Mouse (Mus musculus): ENCODE measurements around the gene Ano1. TPM values are rescaled to one million over a fixed set of nuclear protein-coding genes. Genes with fewer than 3 reads are reported as not detected.

The Ano1 gene
- total and polyA plus RNA-seq, 2 experiments from 2014 or later: 4.6 to 8.2 TPM

DNA sequence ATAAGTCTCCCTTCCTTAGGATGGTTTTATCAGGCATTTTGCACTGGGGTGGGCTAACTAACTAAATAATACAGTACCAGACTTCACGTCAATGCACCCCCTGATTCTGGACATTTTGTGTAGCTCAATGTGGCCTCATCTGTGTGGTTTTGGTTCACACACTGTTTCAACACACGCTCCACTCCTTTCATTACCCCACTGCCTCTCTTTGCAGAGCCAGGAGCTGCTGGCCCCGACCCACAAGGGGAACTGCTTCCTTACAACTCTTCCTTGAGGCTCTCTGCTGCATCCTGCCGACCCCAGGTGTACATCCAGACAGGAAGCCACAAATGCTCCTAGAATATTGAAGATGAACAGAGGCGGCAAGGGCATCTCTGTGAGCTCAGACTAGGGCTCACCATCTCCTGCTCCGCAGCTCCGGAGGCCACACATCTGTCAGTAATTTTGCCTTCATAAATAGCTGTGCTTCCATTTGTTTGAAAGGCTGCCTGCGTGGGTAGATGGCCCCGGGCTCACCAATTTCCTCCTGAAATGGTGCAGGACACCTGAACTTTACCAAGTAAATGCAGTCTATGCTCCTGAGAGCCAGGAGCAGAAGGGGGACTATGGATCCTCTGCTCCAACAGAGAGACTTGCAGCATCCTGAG, 17.8 kb upstream of the Ano1 start:
- Histone ChIP-seq H3K9me3 (ENCODE audit: low read length) (no peaks in the 10 kb centered on the region), H3K9ac (no peak overlapping the region), H3K4me2 (ENCODE audit: low read depth) (no peak overlapping the region), H3K4me3 (ENCODE audit: low read depth, low read length) (no peak overlapping the region), H3K36me3 (ENCODE audit: insufficient read depth) (no peaks in the 10 kb centered on the region), H3K4me1 (ENCODE audit: insufficient read depth) (no peaks in the 10 kb centered on the region), H3K27me3 (ENCODE audit: insufficient read depth, low read length) (no peaks in the 10 kb centered on the region), H3K27ac (ENCODE audit: low read depth, low read length) (no peak overlapping the region)
- WGBS: 78% methylated on average over 9 of the region's 9 CpGs
- no peak for DNase-seq
- TF ChIP-seq CTCF (IDR thresholded peaks at IDR 0.05; ENCODE audit: low read depth): no peak
- no peak for ATAC-seq

- no peaks in the 10 kb centered on the region for H3K4me1 ChIP-seq (ENCODE audit: insufficient read depth)
- H3K4me3 ChIP-seq (ENCODE audit: low read depth, low read length): no peak overlapping the region
- H3K4me2 ChIP-seq (ENCODE audit: low read depth): no peak overlapping the region
- no peak for DNase-seq
- H3K9ac ChIP-seq: no peak overlapping the region
- ATAC-seq: no peak
- no peaks in the 10 kb centered on the region for H3K27me3 ChIP-seq (ENCODE audit: insufficient read depth, low read length)
- H3K36me3 ChIP-seq (ENCODE audit: insufficient read depth): no peaks in the 10 kb centered on the region
- WGBS: 98% methylated on average over 1 of the region's 1 CpGs
- no peaks in the 10 kb centered on the region for H3K9me3 ChIP-seq (ENCODE audit: low read length)
- TF ChIP-seq CTCF (IDR thresholded peaks at IDR 0.05; ENCODE audit: low read depth): no peak
- H3K27ac ChIP-seq (ENCODE audit: low read depth, low read length): no peak overlapping the region
Observed at GRCm38 (mm10) chr7:144768845-144769244, 17.1 kb upstream of the Ano1 start.

DNA sequence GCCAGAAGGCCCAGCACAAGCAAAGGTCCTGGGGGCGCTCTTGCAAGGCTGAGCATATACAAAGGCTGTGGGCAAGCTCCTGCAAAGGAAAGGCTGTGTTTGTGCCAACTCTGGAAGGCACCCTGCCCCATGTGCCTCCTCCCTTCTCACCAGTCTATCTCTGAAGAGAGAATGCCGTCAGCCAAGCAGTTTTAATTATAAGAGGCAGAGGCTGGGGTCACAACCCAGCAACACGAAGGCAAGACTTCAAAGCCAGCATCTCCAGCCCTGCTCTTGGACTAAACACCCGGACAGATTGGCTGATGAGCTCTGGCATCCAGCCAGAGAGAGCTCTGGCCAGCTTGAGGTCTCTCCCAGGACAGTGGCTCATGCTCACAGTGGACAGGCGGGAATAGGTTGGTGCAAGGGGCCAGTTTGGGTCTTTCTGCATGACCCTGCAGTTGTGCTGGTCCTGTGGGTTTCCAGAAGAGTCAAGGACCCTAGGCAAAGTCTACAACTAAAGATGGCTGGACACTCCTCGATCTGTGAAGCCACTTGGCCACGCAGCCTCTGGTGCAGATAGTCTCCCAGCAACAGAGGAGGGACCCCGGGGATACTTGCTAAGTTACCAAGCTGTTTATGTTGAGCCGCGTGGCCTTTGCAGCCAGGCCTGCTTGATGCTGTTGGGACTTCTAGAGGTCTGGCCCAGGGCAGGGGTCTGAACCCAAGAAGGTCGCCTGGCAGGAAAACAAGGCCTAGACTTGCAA, 12.9 kb upstream of the Ano1 start:
- ATAC-seq: no peak
- H3K36me3 ChIP-seq (ENCODE audit: insufficient read depth): no peaks in the 10 kb centered on the region
- 63% methylated on average over 11 of the region's 11 CpGs for whole genome bisulfite sequencing

DNA sequence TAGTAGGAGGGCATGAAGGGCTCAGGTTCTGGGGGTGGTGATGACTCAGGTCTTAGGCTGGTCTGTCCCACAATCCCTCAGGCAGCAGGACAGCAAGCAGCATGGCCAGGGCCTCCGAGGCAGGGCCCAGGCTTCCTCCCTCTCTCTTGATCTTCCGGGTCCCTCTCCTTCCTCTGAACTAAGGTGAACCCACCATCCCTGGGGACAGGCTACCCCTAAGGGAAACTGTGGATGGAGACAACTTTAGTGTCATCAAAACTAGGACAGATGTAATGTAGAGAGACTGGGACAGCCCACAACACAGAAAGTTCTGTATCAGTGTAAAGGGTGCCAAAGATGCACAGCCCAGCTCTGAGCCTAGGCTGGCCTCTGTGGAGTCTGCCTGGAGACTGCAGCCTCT, 12.2 kb upstream of the Ano1 start:
- ATAC-seq: no peak
- no peaks in the 10 kb centered on the region for H3K36me3 ChIP-seq (ENCODE audit: insufficient read depth)
- H3K27ac ChIP-seq (ENCODE audit: low read depth, low read length): no peak overlapping the region
- no peaks in the 10 kb centered on the region for H3K4me1 ChIP-seq (ENCODE audit: insufficient read depth)
- H3K27me3 ChIP-seq (ENCODE audit: insufficient read depth, low read length): no peaks in the 10 kb centered on the region
- H3K9me3 ChIP-seq (ENCODE audit: low read length): no peaks in the 10 kb centered on the region
- H3K4me3 ChIP-seq (ENCODE audit: low read depth, low read length): no peak overlapping the region
- WGBS: 71% methylated on average over 2 of the region's 2 CpGs
- no peak for DNase-seq
- no peak overlapping the region for H3K4me2 ChIP-seq (ENCODE audit: low read depth)
- no peak for TF ChIP-seq CTCF (IDR thresholded peaks at IDR 0.05; ENCODE audit: low read depth)
- no peak overlapping the region for H3K9ac ChIP-seq

More for the DNA sequence above, 12.9 kb upstream of the Ano1 start:
- DNase-seq: no peak
- Histone ChIP-seq H3K4me3 (ENCODE audit: low read depth, low read length) (no peak overlapping the region), H3K9ac (no peak overlapping the region), H3K27ac (ENCODE audit: low read depth, low read length) (no peak overlapping the region), H3K9me3 (ENCODE audit: low read length) (no peaks in the 10 kb centered on the region), H3K4me2 (ENCODE audit: low read depth) (no peak overlapping the region), H3K4me1 (ENCODE audit: insufficient read depth) (no peaks in the 10 kb centered on the region), H3K27me3 (ENCODE audit: insufficient read depth, low read length) (no peaks in the 10 kb centered on the region)
- TF ChIP-seq CTCF (IDR thresholded peaks at IDR 0.05; ENCODE audit: low read depth): no peak

DNA sequence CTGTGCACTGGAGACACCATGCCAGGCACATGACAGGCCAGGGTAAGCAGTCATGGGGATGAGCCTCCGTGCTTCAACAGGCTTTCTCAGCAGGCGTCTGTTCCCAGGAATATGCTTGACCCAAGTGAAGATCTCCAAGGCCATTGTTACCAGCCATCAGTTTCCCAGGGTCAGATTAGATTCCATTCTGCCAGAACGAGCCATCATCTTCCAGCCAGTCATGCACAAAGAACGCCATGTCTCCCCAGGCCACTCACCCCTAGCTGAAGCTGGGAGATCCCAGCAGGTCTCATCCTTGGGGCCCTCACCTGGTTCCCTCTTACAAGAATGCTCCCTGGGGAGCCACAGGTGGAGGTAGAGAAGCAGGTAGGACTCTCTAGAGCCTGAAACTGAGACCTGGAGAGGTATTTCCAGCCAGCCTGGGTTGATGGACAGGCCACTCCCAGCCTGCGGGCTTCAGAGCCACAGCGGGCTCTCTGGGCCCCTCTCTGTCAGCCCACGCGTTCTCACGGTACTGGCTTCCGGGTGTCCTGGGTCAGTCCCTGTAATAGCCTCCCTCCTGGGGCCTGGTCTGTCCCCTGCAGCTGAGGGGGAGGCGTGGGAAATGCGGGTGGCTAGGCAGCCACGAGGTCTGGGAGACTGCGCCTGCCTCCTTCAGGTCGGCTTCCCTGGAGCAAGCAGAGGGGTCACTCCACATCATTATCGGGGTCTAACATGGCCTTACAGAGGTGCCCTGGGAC, 10.9 kb upstream of the Ano1 start:
- Histone ChIP-seq H3K4me2 (ENCODE audit: low read depth) (no peak overlapping the region), H3K36me3 (ENCODE audit: insufficient read depth) (no peaks in the 10 kb centered on the region), H3K4me1 (ENCODE audit: insufficient read depth) (no peaks in the 10 kb centered on the region), H3K4me3 (ENCODE audit: low read depth, low read length) (no peak overlapping the region), H3K27ac (ENCODE audit: low read depth, low read length) (no peak overlapping the region), H3K9ac (no peak overlapping the region), H3K27me3 (ENCODE audit: insufficient read depth, low read length) (no peaks in the 10 kb centered on the region), H3K9me3 (ENCODE audit: low read length) (no peaks in the 10 kb centered on the region)
- TF ChIP-seq CTCF (IDR thresholded peaks at IDR 0.05; ENCODE audit: low read depth): no peak
- DNase-seq (no peak), ATAC-seq (no peak)
- WGBS: 72% methylated on average over 16 of the region's 16 CpGs

DNA sequence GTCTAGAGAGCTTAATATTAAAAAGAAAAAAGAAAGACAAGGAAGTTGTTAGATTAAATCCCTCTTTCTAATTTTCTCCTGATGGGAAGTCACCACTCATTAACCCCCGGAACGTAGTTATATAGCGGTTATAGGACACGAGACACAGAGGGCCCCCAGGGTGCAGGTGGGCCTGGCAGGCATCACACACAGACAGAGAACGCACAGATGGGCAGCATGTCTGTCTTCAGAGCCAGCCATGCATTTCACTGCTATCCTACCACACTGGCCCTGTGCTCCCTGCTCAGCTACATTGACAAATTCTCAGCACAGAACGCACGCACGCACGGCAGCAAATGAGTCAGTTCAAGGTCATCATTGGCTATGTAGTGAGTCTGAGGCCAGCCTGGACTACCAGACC, 8.5 kb upstream of the Ano1 start:
- no peak overlapping the region for H3K9ac ChIP-seq

DNA sequence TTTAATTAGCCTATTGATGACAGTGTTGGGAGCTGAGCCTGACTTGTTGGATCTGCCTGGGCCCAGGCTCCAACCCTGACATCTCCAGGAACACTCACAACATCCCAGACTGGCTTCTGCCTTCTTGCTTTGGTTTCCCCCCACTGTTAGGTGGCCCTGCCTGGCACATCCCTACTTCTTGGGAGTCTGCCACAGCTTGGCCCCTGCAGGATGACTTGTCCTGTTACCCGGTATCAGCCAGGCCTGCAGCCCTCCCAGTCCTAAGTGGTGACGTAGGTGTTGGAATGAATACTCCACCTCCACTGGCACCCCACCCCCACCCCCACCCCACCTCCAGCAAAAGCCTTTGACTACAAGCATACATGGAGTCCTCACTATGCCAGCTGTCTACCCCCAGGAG, 7.7 kb upstream of the Ano1 start:
- no peaks in the 10 kb centered on the region for H3K4me1 ChIP-seq (ENCODE audit: insufficient read depth)
- no peaks in the 10 kb centered on the region for H3K9me3 ChIP-seq (ENCODE audit: low read length)
- no peak overlapping the region for H3K27ac ChIP-seq (ENCODE audit: low read depth, low read length)
- no peak overlapping the region for H3K4me3 ChIP-seq (ENCODE audit: low read depth, low read length)
- no peaks in the 10 kb centered on the region for H3K27me3 ChIP-seq (ENCODE audit: insufficient read depth, low read length)
- H3K4me2 ChIP-seq (ENCODE audit: low read depth): no peak overlapping the region
- no peak for DNase-seq
- no peak overlapping the region for H3K9ac ChIP-seq
- ATAC-seq: no peak
- H3K36me3 ChIP-seq (ENCODE audit: insufficient read depth): no peaks in the 10 kb centered on the region
- 60% methylated on average over 2 of the region's 2 CpGs for WGBS
- no peak for TF ChIP-seq CTCF (IDR thresholded peaks at IDR 0.05; ENCODE audit: low read depth)

More for the DNA sequence above, 8.5 kb upstream of the Ano1 start:
- H3K36me3 ChIP-seq (ENCODE audit: insufficient read depth): no peaks in the 10 kb centered on the region
- 46% methylated on average over 9 of the region's 9 CpGs for WGBS
- H3K4me3 ChIP-seq (ENCODE audit: low read depth, low read length): no peak overlapping the region
- no peaks in the 10 kb centered on the region for H3K27me3 ChIP-seq (ENCODE audit: insufficient read depth, low read length)
- ATAC-seq (no peak; the same call in 1 of the 2 replicates), DNase-seq (no peak)
- no peak overlapping the region for H3K27ac ChIP-seq (ENCODE audit: low read depth, low read length)
- no peak overlapping the region for H3K4me2 ChIP-seq (ENCODE audit: low read depth)
- no peaks in the 10 kb centered on the region for H3K4me1 ChIP-seq (ENCODE audit: insufficient read depth)
- no peak for TF ChIP-seq CTCF (IDR thresholded peaks at IDR 0.05; ENCODE audit: low read depth)
- no peaks in the 10 kb centered on the region for H3K9me3 ChIP-seq (ENCODE audit: low read length)

Data from forebrain, postnatal 0 days (tissue).